Mouse (Mus musculus): ENCODE data around the gene Cdc6.
"Not testable (repeated sequence)": the region's sequence is repeated elsewhere in the genome, so short reads cannot be mapped to it uniquely, and the experiment has no call there.

The Cdc6 gene

DNA sequence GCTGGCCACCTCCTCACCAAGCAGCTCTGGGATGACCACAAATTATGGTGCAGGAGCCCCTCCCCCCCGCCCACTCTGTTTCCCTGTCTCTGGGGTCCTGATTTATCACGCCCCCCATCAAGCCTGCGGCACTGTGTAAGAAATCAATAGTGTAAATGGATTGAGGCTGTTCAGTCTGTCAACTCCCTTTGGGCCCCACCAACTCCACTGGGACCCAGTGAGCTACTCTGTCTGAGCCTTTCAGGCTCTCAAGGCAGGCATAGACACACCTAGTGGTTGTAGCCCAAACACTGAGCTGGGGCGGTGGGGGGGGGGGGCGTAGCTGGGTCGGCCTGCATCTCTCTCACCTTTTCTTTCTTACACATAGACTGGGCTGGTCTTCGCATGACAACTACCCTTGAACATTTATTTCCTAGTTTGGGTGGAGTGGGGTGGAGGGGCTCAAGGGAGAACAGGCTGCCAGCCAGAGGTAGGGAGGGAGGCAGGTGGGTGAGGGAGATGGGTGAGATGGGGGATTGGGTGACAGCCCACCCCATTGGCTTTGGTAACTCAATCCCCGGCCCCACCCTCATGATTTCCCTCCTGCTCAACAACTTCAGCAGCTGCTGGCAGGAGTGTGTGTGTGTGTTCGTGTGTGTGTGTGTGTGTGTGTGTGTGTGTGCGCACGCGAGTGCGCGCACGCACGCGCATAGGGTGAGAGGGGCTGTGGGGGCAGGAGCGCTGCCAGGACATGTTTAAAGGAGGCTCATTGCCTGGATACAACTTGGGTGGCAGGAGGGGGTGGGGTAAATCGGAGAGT, 24.9 kb downstream of the Cdc6 start:
- peak; percentile 58 for DNase-seq

DNA sequence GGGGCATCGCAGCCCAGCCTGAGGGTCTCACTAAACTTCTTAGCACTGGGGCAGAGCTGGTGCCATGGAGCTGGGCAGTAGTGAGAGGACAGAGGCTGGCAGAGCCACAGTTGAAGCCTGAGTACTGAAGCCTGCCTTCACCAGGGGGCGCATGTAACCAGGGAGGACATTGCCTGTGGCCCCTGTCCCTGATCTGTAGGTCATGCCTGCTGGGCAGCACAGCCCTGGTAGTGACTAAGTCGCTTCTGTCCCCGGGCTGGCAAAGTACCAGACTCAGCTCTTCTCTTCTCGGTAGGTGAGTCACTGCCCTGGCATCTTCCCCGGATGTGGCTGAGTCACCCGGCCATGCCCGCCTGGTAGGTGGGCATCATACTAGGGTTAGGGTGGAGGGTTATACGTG, 25.6 kb downstream of the Cdc6 start:
- no peak for DNase-seq

DNA sequence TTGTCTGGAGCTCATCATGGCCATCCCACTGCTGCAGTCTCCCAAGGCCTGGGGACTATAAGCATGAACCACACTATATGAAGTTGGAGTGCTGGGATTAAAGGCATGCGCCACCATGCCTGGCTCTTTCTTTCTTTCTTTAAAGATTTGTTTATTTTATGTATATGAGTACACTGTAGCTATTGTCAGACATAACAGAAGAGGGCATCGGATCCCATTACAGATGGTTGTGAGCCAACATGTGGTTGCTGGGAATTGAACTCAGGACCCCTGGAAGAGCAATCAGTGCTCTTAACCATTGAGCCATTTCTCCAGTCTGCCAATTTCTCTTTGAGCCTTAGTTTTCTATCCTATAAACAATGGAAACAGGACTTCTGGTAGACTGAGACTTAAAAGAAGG, 26.2 kb downstream of the Cdc6 start:
- not testable (repeated sequence) for DNase-seq

GRCm38 (mm10) chr11:98934367-98934766, 26.8 kb downstream of the Cdc6 start:
- DNase-seq = no peak

GRCm38 (mm10) chr11:98935123-98935522, 27.5 kb downstream of the Cdc6 start:
- no peak for DNase-seq

DNA sequence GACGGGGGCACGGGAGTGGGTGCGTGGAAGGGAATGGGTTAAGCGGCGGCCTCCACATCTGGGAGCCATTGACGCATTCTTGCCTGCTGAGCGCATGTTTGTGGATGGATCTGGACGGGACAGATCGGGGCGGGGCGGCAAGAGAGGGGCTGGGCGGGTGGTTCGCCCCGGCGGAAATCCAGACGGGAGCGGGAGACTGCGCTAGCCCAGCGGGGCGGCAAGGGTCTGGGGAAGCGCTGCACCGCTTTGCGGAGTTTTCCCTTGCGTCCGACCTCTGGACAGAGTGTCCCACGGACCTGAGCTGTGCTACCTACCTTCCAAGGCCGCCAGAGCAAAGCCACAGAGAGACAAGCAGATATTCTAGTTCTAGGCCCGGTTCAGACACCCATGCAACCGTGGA, 28.6 kb downstream of the Cdc6 start:
- DNase-seq = peak; percentile 88

DNA sequence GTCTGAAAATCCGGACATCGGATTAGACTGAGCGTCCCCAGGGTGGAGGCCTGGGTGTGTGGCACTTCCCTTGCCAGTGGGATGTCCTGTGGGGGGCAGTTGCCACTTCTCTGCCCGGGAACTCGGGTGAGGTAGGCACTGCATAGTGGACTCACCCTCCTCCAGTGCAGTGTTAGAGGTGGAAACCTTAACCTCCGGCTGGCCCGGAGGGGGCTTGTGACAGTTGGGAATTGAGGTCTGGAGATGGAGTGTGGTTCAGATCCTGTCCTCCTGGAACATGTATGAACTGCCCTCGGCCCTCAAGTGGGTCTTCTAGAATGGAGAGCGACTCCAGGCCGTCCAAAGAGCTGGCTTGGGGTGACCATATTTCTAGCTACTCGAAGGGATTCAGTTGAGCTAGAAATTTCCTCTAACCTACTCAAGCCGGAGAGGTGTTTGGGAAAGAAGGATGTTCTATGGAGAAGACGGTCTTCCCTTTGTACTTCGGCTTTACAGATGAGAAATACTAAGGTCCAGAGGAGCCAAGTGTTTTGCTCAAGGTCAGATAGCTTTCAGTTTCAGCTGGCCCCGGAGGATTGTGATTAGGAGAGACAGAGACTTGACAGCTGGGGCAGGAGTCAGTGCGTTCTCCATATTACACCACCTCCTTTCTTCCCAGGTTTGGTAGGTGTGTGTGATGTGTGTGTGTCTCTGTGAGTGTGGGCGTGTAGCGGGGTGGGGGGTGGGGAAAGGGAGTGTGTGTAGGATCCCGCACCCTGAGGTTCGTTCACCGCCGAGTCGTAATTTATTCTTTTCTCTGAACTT, 29.2 kb downstream of the Cdc6 start:
- DNase-seq = no peak

GRCm38 (mm10) chr11:98937410-98937913, 29.9 kb downstream of the Cdc6 start:
- peak; percentile 98 for DNase-seq

DNA sequence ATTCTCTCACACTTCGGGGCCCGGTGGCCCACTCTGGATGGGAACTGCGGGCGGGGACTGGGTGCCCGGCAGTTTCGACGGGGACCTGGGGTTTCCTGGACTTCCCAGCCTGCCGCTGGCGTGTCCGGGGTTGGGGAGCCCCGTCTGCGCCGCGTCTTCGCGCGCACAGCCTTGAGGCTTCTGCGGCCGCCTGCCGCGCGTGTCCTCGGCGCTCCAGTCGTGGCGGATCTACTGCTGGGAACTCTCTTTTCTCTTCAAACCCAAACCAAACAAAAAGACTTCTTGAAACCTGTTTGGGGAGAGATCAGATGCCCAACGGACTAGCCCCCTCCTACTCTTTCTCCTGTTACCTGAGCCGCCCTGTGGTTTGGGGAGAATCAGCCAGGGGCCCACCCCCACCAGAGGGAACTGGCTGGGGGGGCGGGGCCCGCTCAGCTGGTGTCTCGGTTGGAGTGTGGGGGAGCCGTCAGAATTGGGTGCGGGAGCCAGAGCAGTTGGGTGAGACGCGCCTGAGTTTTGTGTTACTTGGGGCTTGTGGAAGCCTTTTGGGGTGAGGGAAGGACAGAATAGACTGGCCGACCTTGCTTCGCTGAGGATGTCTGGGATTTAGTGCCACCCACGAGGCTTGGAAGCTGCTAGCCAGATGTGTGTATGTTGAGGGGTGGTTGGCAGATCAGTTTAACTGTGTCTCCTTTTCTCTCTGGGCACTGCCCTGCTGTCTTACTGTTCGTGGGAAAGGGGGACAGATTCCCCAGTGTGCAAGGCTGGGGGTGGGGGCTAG, 30.5 kb downstream of the Cdc6 start:
- peak; percentile 72 for DNase-seq

DNA sequence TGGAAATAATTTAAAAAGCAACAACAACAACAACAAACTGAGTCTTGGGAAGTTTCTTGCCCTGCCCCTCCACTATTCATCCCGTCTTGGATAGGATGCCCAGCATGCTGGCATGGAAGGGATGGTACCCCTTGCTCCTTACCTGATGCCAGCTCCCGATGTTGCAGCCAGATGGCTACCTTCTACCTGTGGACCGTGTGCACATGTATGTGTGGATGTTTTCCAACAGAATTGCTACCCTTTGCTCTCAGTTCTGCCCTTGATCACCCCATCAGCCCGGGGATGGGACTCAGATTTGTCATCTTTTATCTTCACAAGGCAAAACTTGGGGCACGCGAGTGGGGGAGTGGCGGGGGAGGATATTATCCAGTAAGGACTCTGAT, 31.1 kb downstream of the Cdc6 start:
- DNase-seq = no peak

- no peak for DNase-seq
Observed at GRCm38 (mm10) chr11:98939084-98939952, 31.7 kb downstream of the Cdc6 start.

DNA sequence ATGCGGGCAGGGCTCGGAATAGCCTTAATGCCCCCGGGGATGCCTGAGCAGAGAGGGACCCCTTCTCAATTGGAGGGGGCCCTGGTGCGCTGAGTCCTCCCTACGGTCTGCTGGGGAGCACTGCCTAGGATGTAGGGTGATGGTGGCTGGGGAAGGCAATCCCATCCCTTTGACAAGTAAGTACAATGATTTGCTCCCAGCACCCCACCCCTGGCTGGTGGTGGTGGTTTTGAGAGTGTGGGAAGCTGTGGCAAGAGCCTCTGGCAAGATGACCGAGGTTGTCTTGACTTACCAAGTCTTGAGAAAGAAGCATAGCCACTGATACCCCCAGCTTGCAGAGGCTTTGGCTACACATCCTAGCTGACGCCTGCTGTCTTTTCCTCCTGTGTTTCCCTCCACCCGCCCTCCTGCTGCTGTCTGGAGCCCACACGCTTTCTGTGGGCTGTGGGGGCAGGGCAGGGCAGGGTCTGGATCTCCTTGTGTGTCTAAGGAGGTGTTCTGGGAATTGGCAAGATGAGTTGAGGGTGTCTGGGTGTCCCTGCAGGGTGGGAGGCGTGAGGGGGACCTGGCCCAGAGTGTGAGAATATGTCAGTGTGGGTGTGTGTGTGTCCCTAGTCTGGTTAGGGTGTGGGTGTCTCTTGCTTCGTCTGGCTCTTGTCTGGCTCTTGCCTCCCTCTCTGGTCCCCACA, 32.5 kb downstream of the Cdc6 start:
- no peak for DNase-seq

GRCm38 (mm10) chr11:98940776-98941175, 33.2 kb downstream of the Cdc6 start:
- no peak for DNase-seq

DNA sequence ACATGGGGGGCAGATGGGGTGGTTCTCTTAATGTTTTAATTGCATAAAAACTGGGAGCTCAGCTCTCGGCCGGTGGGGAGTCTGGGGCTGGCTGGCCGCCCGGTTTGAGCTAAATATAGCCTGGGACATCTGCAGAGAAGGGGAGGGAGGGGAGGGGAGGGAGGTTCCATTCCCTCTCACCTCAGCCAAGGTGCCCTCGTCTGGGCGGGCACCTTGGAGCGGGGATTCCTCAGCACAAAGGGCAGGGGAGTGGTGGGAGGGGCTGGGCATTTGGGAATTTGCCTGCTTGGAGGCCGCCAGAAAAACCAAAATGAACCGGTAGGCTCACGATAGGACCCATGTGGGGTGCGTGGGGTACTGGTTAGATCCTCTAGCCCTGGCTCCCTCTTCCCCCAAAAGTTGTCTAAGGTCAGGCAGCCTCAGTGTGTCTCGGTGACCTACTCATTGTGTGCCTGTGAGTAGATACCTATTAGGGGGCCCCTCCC, 33.8 kb downstream of the Cdc6 start:
- DNase-seq = no peak

GRCm38 (mm10) chr11:98941826-98942550, 34.4 kb downstream of the Cdc6 start:
- DNase-seq = peak; percentile 88

GRCm38 (mm10) chr11:98942555-98942922, 34.9 kb downstream of the Cdc6 start:
- DNase-seq = no peak

- DNase-seq = no peak
Observed at GRCm38 (mm10) chr11:98942923-98943641, 35.5 kb downstream of the Cdc6 start.

GRCm38 (mm10) chr11:98943741-98944461, 36.3 kb downstream of the Cdc6 start:
- no peak for DNase-seq

GRCm38 (mm10) chr11:98944897-98945604, 37.5 kb downstream of the Cdc6 start:
- no peak for DNase-seq

Data from embryo, embryonic 11 days (tissue).